Mouse (Mus musculus) WW6 (cell line): Measurements from ENCODE around the gene D430041D05Rik.
A peak's percentile ranks its signal among the peaks of the same experiment; 100 is the strongest.

Experiments used
- DNase-seq: peaks from one replicate; pipeline ENCODE4 v3.0.0-alpha.2; 2013; ENCODE audit warnings: low read depth, low spot score

The D430041D05Rik gene

DNA sequence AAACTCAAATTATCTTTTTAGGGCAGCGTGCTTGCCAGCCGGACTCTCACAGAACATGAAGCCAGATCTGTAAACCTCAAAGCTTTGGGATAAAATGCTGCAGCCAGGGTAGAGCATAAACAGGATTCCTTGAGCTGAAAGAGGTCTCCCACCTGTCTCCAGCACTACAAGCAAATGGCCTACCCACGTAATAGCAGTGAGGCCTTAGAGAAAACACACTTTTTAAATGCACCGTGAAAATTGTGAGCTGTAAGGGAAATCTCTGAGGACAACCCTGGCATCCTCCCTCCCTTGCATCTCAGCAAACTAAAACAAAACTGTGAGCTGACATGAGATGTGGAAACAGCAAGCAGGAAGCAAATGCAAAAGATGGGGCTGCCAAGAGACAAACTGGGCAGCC, 253.0 kb downstream of the D430041D05Rik start:
- no peak for DNase-seq

DNA sequence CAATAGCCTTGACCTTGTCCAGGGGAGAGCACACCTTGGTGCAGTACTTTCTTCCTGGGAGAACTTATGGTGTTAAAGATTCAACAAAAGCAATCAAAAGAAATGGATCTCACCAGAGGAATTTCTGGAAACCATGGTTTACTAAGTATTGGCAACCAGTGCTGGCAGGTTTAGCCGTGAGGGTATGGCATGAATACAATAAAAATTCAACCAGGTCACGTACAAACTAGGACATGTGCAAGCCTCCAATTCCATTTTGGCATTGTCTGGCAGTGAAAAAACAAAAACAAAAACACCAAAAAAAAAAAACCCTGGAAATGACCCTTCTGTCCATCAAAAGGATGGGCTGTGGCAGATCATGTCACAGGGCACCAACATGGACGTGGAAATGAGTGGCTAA, 256.9 kb downstream of the D430041D05Rik start:
- DNase-seq, result no peak

DNA sequence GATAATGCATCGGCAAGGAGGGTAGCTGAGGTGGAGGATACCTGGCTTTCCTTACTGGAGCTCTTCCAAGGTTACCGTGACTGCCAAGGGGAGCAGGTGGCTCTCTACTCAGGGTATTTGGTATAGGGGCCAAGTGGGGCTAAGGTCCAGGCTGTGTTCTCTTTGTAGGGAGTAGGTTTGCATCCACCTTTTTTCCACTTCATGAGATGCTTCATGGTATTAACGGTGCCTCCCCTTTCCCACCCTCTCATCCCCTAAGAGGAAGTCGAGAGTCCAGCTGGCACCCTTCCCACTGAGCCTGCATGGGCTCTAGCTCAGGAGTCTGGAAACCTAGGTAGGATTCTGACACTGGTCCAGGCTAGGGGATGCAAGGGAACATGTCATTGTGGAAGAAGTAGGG, 257.5 kb downstream of the D430041D05Rik start:
- DNase-seq, result no peak

DNA sequence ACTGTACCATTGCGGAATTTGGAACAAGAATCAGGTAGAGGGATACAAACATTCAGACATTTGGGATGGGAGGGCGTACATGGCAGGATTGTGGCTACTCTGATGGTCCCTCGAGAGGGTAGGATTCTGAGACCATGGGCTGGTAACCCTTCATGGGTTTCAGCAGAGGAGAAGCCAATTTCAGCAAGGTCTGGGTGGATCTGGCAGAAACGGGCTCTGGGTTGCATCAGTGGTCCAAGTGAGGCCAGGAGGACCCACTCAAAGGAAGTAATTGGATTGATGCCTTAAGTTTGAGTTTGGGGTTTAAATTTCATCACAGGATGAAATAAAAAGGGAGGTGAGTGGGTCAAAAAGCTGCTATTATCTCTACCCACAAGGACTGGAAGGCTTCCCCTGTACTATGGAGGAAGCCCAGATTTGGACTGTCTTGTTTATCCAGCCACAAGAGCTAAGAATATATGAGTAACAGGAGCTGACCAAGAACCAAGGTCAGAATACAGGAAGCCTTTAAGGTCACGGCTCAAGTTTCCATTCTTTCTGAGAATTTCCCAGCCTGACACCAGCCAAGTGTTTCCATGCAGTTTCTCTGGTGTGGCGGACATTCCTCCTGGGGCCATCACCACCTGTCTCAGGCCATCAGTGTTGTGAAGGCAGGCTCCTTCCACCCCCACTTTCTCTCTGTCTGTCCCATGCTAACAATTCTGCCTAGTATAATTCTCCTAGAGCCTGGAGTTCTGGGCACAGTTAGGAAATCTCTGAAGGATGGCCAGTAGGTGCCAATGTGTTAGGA, 260.0 kb downstream of the D430041D05Rik start:
- no peak for DNase-seq

DNA sequence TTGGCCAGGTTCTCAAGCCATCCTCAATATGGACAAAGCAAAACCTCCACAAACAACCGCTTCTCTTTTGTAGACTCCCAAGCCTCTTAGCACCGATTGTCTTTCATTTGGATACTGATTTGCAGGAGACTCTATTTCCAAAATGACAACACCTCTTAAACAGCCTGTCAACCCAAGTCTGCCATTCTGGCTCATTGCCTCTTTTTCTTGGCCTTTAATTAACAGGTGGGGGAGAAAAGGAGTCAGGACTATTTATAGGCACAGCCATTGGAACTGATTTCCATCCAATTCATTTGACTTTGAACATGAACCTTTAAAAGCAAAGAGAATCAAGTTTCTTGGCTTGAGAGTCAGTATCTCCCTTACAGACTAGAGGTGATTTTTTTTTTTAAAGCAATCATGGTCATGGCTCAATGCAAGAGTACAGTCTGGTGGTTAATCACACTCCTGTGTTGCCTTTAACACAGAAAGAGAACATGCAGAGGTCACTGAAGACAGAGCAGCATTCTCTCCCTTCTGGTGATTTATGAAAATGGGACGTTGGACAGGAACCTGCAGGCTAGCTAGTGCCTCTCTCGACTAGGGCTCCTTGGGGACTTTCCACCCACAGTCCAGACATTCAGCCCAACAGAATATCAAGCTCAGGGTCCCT, 262.8 kb downstream of the D430041D05Rik start:
- DNase-seq, result no peak

DNA sequence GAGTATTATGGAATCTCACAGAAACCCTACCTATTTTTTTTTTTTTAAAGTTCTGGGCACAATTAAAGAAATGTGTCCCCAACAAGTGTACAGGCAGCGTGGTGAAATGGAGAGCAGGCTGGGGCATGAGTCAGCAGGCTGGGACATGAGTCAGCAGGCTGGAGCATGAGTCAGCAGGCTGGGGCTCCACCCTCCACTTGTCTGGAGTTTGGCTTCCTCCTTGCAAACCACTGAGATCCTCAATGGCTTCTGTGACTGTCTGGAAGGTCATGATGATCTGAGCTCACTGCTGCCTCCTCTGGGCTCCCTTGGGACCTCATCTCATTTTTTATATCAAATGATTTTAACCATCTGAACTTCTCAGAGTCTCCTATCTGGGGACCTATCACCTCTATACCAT, 264.8 kb downstream of the D430041D05Rik start:
- peak; percentile 53 for DNase-seq

DNA sequence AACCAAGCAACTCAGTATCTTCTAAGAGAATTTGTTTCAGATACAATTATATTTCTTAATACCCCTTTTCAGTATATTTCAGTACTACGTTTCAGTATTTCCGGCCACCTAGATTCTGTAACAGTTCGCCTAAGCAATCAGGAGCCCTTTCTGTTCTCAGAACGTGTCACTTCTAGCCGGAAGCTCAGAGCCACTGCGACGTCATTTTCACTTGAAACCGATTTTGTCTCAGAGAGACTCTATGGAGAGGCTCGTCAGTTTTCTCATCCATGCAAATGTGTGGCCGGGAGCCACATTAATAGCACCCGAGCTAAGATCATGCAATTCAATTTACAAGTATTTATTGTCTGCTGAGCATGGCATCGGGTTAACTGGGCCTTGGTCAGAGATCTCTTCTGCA, 266.8 kb downstream of the D430041D05Rik start:
- no peak for DNase-seq

DNA sequence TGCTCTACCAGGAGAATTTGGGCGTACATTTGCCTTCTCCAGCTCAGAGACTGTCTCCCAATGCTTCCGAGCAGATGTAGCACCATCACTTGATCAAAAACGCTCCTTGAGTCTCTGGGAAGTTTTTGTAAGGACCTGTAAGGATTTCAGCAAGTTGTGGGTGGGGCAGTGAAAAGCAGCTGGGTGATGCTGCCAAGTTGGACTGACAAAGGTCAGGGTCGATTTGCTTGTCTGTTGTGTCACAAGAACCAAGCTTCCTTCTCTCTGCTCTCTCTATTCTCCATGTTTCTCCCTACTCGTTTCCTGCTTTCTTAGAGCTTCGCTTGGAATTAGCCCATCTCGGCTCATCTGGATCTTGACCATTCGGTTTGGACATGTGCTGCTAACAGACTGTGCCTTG, 268.7 kb downstream of the D430041D05Rik start:
- DNase-seq, result no peak

DNA sequence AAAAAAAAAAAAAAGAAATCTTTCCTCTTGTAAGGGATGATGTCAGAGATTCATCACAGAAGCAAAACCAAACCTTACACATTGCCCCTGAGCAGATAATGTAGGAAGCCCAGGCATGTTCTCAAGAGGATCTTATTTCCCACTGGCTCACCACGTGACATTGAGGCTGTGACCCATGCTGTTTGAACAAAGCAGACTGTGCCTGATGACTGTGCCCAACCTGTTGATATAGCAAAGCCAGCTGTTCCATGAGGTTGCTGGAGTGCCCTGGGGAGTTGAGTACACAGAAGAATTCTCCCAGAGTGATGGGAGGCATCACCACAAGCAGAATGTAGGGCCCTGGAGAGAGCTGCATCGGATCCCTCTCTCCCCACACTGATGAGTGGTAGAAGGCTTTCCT, 274.9 kb downstream of the D430041D05Rik start:
- DNase-seq, result no peak

DNA sequence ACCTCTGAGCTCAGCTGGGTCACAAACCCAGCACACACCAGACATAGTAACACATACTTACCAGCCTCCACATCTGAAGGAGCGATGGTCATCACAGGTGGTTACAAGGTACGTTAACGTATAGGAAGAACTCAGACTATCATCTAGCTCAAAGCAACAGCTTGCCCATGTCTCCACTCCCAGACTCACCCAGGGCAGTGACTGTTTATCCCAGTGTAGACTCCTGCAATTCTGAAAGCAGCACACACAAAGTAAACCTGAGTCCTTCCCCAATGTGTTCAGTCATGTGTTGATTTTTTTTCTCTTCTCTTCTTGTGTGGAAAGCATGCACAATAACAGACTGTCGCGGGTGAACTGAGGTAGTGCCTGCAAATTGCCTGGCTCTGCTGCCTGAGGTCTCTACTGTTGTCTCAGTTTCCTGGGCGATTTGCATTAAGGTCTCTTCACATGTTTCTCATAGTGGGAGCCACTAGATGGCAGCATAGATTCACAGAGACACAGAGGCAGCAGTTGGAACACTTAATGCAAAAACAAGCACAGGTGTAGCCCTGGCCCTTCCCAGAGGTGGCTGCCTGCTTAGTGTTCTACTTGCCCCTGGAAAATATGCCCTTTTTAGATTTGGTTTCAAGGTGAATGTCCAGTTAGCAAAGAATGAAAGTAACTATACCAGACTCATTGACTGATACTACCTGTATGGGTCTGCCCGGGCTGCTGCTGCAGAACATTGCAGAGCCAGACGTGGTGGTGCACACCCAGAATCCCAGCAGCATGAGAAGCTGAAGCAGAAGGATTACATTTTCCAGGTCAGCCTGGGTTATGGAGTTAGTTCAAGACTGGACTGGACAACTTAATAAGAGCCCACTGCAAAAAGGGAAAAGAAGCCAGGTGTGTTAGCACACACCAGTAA, 276.4 kb downstream of the D430041D05Rik start:
- peak; percentile 53 for DNase-seq

DNA sequence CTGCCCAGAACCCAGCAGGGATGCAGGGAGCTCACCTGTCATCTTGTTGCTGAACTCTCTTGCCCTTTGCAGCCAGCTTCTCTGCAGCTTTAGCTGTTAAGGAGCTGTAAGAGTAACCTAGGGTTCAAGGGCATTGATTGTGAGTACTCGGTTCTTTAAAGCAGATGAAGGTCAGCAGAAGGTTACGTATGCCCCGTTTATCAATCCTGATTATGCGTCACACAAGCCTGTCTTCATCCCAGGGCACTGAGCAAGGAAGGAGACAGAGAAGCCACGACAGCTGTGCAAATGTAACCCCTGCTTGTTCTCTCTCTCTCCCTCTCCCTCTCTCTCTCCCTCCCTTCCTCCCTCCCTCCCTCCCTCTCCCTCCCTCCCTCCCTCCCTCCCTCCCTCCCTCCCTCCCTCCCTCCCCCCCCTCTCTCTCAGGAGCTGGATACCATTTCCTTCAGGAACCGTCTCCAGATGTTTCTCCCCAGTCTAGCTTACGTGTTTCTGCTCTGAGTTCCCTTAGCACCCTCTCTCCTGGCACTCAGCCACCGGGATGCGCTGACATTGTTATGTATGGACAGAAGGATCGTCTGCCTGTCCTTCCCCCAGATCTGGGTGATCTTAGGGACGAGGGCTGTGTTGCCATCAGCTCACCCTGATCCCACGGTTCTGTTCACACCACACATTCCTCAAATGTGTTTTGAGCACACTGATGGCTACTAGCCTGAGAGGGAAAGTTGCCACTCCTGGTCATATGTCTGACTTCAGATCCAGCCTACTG, 277.6 kb downstream of the D430041D05Rik start:
- DNase-seq, result no peak

DNA sequence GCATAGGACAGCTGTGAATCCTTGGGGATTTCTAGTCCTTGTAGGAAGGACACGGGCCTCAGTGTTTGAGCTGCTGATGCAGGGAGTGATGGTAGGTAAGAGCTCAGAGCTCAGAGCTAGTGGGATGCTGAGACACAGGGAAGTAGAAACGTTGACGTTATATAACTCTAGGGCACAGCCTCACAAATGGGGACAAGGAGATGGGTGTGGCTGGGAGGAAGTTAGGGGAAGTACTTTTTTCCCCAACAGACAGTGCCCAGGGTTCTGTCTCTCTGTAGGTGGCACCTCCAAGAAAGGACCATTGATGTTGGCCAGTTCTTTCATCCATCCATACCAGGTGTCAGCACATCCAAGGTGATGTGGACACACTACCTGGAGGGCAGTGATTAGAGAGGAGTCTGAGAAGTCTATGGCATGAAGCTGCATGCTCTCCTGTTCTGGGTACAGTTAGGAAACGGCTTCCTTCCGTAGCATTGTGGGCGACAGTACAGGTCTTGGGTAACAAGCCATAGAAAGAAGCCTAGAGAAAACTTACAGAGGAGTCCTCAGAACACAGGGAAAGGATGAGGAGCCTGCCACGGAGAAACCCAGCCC, 278.4 kb downstream of the D430041D05Rik start:
- no peak for DNase-seq

DNA sequence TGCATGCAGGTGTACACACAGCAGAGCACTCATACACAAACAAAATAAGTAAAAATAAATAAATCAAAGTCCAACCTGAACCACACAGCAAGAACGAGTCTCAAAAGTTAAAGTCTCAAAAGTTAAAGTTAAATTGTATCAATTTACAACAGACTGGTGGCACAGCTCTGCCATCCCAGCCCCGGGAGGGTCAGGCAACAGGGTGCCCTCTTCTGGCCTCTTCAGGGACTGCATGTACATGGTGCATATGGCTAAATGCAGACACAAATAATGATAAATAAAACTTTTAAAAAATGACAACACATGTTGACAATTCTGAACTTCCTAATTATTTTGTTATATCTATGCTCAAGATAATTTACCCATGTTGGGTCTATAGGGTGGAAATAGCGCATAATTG, 279.8 kb downstream of the D430041D05Rik start:
- DNase-seq, result no peak

DNA sequence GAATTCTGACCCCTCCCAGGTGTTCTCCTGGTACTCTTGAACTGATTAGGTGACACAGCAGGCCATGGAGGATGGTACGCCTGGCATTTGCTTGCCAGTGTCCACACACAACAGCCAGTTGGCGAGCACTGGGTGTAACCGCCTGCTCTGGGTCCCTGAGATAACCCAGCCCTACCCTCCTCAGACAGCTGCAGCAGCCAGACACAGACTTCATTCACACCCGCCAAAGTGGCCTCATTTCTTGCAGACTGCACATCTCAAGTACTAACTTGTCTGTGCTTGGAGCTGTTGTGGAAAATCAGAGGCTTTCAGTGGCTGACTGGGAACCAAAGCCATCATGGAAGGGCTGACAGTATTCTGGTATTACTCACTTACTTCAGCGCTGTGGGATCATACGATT, 280.6 kb downstream of the D430041D05Rik start:
- no peak for DNase-seq

DNA sequence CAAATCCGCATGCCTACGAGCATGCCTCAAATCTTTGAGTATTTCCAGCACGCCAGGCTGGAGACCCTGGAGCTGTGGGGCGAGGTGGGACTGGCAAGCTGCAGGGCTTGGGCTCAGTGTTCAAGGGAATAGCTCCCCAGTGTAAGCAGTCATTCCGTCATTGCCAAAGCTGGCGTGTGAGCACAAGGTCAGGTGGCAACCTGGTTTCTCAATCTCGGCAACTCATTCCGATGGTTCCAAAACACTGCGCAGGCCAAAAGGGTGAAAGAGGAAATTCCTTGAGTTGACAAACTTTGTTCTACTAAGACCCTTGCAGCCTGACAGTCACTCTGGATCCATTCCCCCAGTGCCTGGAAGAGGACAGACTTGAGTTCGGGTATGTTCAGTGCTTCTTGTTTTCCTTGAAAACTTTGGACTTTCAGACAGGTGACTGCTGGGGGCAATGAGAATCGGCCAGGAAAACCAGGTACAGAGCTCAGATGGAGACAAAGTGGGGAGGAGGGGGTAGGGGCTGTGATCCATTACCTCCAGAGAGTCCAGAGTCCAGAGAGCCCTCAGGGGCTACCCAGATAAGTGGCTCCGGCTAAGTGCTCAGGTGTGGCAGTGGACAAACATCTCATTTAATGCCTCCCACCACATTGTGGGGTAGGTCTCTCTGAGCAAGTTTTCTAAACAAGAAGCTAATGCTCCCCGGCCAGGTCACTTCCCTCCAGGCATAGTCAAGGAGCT, 281.8 kb downstream of the D430041D05Rik start:
- DNase-seq, result no peak

DNA sequence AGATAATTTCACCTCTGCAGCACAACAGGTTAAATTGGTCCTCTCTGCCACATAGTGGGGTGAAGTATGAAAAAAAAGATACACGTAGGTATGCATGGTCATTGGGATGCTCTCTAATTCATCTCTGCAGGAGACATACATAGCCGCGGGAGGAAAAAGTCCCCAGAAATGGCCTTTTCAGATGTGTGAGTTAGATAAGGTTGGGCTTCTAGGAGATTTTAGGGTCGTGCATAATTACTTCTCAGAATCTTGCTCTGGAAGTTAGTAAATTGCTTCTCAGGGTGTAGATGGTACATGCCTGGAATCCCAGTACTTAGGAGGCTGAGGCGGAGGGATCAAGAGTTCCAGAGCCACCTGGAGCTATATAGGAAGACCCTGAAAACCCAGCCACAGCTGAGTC, 286.7 kb downstream of the D430041D05Rik start:
- no peak for DNase-seq

DNA sequence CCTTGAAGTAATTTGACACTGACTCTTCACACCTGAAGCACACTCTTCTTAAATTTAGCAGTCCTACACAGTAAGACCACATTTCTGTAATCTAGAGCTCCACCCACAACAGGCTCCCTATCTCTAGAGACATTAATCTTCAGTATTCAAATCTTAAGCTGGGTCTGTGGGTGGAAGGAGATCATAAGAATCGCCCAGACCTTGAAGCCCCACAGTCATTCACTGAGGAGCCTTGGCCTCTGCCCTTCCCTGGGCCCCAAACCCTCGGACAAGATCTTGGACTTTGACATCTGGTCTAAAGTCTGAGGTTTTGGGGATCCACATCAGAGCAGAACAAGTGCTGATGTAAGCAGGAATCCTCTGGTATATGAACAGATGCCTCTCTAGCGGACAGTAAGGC, 287.3 kb downstream of the D430041D05Rik start:
- no peak for DNase-seq

DNA sequence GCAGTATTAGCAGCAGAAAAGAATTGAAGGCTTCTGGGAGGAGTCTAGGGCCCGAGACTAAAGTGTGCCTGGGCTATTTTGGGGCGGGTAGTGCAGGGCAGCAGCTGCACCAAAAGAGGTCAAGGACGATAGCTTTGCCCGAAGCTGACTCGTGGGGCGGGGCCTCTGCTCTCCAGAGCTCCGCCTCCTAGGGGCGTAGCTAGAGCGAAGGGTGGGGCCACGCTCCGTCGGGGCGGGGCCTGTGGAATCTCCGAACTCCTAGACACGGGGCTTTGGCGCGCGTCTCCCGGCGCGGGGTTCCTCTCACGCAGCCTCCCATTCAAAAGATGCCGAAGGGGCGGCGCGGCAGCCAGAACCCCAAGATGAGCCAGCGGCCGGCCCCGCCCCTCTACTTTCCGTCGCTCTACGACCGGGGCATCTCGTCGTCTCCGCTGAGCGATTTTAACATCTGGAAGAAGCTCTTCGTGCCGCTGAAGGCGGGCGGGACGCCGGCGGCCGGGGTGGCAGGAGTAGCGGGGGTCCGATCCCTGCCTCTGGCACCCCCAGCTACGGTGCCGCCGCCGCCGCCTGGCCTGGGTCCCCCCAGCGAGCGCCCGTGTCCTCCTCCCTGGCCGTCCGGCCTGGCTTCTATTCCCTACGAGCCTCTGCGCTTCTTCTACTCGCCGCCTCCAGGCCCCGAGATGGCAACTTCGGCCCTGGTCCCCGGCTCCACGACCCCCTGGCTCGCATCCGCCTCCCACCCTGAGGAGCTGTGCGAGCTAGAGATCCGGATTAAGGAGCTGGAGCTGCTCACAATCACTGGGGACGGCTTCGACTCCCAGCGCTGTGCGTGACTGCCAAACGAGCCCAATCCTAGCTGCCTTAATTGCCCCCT, 288.1 kb downstream of the D430041D05Rik start, which contains the start of gene A930018P22Rik:
Gene A930018P22Rik (plus strand): TSS at position 265 of the 874 bp plus-strand sequence.
- peak; percentile 92 for DNase-seq
